ENCODE assay signal across 14 mouse cellular contexts in the genomic region with DNA sequence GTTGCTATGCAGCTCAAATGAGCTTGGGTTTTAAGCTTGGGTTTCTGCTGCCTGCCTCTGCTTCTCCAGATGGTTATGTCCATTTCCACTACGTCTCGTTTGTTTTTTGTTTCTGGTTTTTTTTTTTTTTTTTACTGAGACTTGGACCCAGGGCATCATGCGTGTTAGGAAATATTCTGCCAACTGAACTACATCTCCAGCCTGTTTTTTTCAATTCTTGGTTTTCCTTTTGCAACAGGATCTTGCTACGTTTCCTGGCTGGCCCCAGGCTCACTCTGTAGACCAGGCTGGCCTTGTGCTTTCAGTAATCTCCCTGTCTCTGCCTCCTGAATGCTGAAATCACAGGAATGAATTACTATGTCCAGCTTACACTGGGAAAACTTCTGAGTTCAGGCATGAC.
"Had no signal": no experiment of that assay in that cellular context is flagged by ENCODE, and none has a peak within 500 bp of the region (broad histone marks: within the 10 kb centered on the region; RNA-seq: fewer than 3 reads in every experiment).

No protein-coding gene starts in this region.

- H3K36me3 ChIP-seq: limb, embryonic 15.5 days; liver, embryonic 13.5 days; neural tube, embryonic 15.5 days had no signal

- H3K9ac ChIP-seq: limb, embryonic 15.5 days; liver, embryonic 13.5 days; neural tube, embryonic 15.5 days had no signal

- H3K4me2 ChIP-seq: limb, embryonic 15.5 days; liver, embryonic 13.5 days; midbrain, embryonic 11.5 days; neural tube, embryonic 15.5 days had no signal

- H3K4me1 ChIP-seq: limb, embryonic 15.5 days had no signal

- DNase-seq: kidney, adult 8-10 months; layer of hippocampus, adult 9-11 months; layer of hippocampus, postnatal 36 days; liver, embryonic 13.5 days; lung, adult 18-20 months; right cerebral cortex, adult 18-20 months; right cerebral cortex, postnatal 4 days; spleen, adult 18-20 months; thymus, adult 18-20 months; thymus, postnatal 14 days had no signal

- H3K27me3 ChIP-seq: limb, embryonic 15.5 days; megakaryocyte, embryonic 14.5 days; neural tube, embryonic 15.5 days had no signal

- H3K9me3 ChIP-seq: limb, embryonic 15.5 days; liver, embryonic 13.5 days; megakaryocyte, embryonic 14.5 days; neural tube, embryonic 15.5 days had no signal

- H3K4me3 ChIP-seq: limb, embryonic 15.5 days; liver, embryonic 13.5 days; megakaryocyte, embryonic 14.5 days; neural tube, embryonic 15.5 days had no signal

- H3K27ac ChIP-seq: limb, embryonic 15.5 days; liver, embryonic 13.5 days; neural tube, embryonic 15.5 days had no signal
